Mouse (Mus musculus) hindbrain, embryonic 10.5 days (tissue): ENCODE data around the gene Man2a2. TPM values are rescaled to one million over a fixed set of nuclear protein-coding genes. Genes with fewer than 3 reads are reported as not detected.

Source experiments
- DNase-seq: peaks from one replicate; pipeline ENCODE4 v3.0.0-alpha.2; 2017; ENCODE audit warnings: low spot score
- H3K27ac ChIP-seq: fragments of 300-500 bp; sonication (generic); 2 replicates; pipeline ENCODE4 v1.5.1; 2016; ENCODE audit warnings: mild to moderate bottlenecking, moderate library complexity
- H3K27me3 ChIP-seq: fragments of 300-500 bp; sonication (generic); 2 replicates; pipeline ENCODE4 v1.6.1; 2016; ENCODE audit warnings: mild to moderate bottlenecking; ENCODE audit not compliant: poor library complexity, insufficient read depth, severe bottlenecking
- H3K36me3 ChIP-seq: fragments of 300-500 bp; sonication (generic); 2 replicates; pipeline ENCODE4 v1.6.1; 2016; ENCODE audit warnings: mild to moderate bottlenecking, moderate library complexity
- H3K4me1 ChIP-seq: fragments of 300-500 bp; sonication (generic); replicated peaks from 2 replicates; pipeline ENCODE4 v1.6.1; 2016; ENCODE audit warnings: mild to moderate bottlenecking
- H3K4me3 ChIP-seq: fragments of 300-500 bp; sonication (generic); 2 replicates; pipeline ENCODE4 v1.5.1; 2016; ENCODE audit warnings: mild to moderate bottlenecking, moderate library complexity
- H3K9me3 ChIP-seq: fragments of 300-500 bp; sonication (generic); 2 replicates; pipeline ENCODE4 v1.6.1; 2016; ENCODE audit warnings: mild to moderate bottlenecking, moderate library complexity
- WGBS: fragments of 180-500 bp; shearing (Covaris S2); methylation state at CpG from one replicate; pipeline ENCODE4 v1.1.7; 2016; 5-methylcytosine and 5-hydroxymethylcytosine counted together
- polyA plus RNA-seq: library from polyadenylated mRNA; unstranded; fragments of >200 nt; fragmentation: Nextera tagmentation; extraction: Ambion mirVana; gene quantifications from 2 replicates; pipeline ENCODE4 v1.2.1, GENCODE M21; 2016

Man2a2 gene
- polyA plus RNA-seq, 1 experiment from 2014 or later = 17.7 TPM

- Histone ChIP-seq H3K27ac (no peak overlapping the region), H3K36me3 (no peaks in the 10 kb centered on the region), H3K9me3 (no peaks in the 10 kb centered on the region), H3K27me3 (peaks cover 5% of the 10 kb centered on the region; the same call in 1 of the 2 replicates), H3K4me1 (peaks cover 30% of the 10 kb centered on the region), H3K4me3 (no peak overlapping the region)
- no peak for DNase-seq
- WGBS = 86% methylated on average over 12 of the region's 12 CpGs
Measured at GRCm38 (mm10) chr7:80373850-80374249, 2.7 kb upstream of the Man2a2 start.

DNA sequence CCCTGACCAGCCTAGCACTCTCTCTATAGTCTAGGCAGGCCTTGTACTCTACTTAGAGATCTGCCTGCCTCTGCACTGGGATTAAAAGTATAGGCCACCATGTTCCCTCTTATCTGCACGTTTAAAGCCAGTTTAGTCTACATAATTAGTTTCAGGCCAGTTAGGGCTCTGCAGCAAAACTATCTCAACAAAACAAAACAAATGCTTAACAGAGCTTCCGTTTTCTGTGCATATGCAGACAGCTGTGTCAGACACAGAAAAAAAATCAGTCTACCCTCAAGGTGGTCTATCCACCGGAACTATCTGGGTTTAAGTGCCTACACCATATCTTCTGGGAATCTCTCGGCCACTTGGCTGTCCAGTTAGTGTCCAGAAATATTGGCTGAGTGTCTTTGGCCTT, 2.2 kb upstream of the Man2a2 start:
- Histone ChIP-seq H3K4me1 (peaks cover 30% of the 10 kb centered on the region), H3K27me3 (peaks cover 5% of the 10 kb centered on the region; the same call in 1 of the 2 replicates), H3K9me3 (no peaks in the 10 kb centered on the region), H3K36me3 (peaks cover 4% of the 10 kb centered on the region), H3K4me3 (no peak overlapping the region), H3K27ac (no peak overlapping the region)
- 86% methylated on average over 4 of the region's 4 CpGs for WGBS
- DNase-seq = no peak

GRCm38 (mm10) chr7:80372667-80373066, 1.5 kb upstream of the Man2a2 start:
- DNase-seq = no peak
- Histone ChIP-seq H3K9me3 (no peaks in the 10 kb centered on the region), H3K36me3 (peaks cover 10% of the 10 kb centered on the region), H3K27me3 (peaks cover 5% of the 10 kb centered on the region; the same call in 1 of the 2 replicates), H3K4me3 (no peak overlapping the region), H3K4me1 (peaks cover 30% of the 10 kb centered on the region), H3K27ac (no peak overlapping the region)
- WGBS = 55% methylated on average over 2 of the region's 2 CpGs

DNA sequence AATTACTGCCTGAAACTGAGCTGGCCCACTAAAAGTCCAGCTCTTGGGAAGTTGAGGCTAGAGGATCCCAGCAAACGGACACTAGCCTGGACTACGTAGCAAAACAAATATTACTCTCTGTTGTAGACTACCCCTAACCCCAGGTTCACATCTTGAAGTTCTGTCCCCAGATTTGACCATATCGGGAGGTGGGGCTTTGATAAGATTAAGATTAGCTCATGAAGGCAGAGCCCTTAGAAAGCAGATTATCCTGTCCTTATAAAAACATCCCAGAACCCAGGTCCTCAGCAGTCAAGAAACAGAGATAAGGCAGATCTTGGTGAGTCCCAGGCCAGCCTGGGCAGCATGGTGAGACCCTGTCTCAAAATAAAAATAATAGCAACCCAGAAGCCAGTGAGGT, 991 bp upstream of the Man2a2 start:
- Histone ChIP-seq H3K27me3 (peaks cover 5% of the 10 kb centered on the region; the same call in 1 of the 2 replicates), H3K4me1 (peaks cover 30% of the 10 kb centered on the region), H3K9me3 (no peaks in the 10 kb centered on the region), H3K4me3 (no peak overlapping the region), H3K27ac (no peak overlapping the region), H3K36me3 (peaks cover 15% of the 10 kb centered on the region)
- no peak for DNase-seq
- WGBS = 83% methylated on average over 3 of the region's 3 CpGs

- peaks cover 5% of the 10 kb centered on the region; the same call in 1 of the 2 replicates for H3K27me3 ChIP-seq
- DNase-seq = no peak
- H3K36me3 ChIP-seq = peaks cover 31% of the 10 kb centered on the region
- peaks cover 24% of the 10 kb centered on the region for H3K4me1 ChIP-seq
- WGBS = 0% methylated on average over 31 of the region's 31 CpGs
- no peaks in the 10 kb centered on the region for H3K9me3 ChIP-seq
- H3K4me3 ChIP-seq = peak overlapping the region; percentile 94
- peak overlapping the region; percentile 95 for H3K27ac ChIP-seq
Measured at GRCm38 (mm10) chr7:80370649-80371040, 530 bp downstream of the Man2a2 start.

- Histone ChIP-seq H3K9me3 (no peaks in the 10 kb centered on the region), H3K27ac (peak overlapping the region; percentile 95), H3K4me1 (peaks cover 19% of the 10 kb centered on the region), H3K36me3 (peaks cover 33% of the 10 kb centered on the region), H3K4me3 (peak overlapping the region; percentile 94), H3K27me3 (peaks cover 5% of the 10 kb centered on the region; the same call in 1 of the 2 replicates)
- WGBS = 57% methylated on average over 4 of the region's 4 CpGs
- no peak for DNase-seq
Measured at GRCm38 (mm10) chr7:80369967-80370431, 1.2 kb downstream of the Man2a2 start.

GRCm38 (mm10) chr7:80369461-80369860, 1.7 kb downstream of the Man2a2 start:
- peak overlapping the region; percentile 94 for H3K4me3 ChIP-seq
- H3K27me3 ChIP-seq = peaks cover 5% of the 10 kb centered on the region; the same call in 1 of the 2 replicates
- H3K27ac ChIP-seq = no peak overlapping the region
- H3K9me3 ChIP-seq = no peaks in the 10 kb centered on the region
- peaks cover 38% of the 10 kb centered on the region for H3K36me3 ChIP-seq
- DNase-seq = no peak
- WGBS = 72% methylated on average over 5 of the region's 5 CpGs
- H3K4me1 ChIP-seq = peaks cover 19% of the 10 kb centered on the region

DNA sequence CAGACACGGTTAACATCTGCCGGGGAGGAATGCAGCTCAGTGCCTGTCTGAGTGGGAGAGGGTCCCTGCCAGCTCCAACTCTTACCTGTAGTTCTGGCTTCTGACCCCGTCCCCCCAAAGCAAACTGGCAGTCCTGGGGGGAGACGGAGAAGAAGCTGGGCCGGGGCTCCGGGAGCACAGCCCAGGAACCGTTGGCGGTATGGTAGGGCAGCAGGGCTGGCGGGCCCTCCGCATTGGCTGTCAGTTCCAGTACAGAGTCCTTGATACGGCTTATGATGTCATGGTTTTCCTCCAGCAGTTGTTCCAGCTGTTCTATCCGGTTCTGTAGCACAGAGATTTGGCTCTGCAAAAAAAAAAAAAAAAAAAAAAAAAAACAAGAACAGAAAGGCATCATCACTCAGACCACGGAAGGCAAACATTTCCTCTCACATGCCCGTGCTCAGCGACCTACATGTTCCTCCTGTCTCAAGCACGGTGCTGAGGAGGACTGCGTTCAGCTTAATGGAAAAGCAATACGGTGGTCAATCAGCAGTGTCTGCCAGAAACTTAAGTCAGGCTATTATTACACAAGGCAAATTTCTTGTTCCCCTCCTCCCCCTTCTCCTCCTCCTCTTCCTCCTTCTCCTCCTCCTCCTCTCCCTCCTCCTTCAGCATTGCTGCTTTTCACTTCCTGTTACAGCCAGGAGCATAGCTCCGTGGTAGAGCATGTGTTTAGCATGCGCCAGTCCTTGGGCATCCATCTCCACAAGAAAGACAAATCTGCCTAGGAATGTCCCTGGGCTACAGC, 2.3 kb downstream of the Man2a2 start:
- no peak for DNase-seq
- WGBS = 84% methylated on average over 20 of the region's 20 CpGs
- H3K4me1 ChIP-seq = peaks cover 19% of the 10 kb centered on the region
- H3K27ac ChIP-seq = no peak overlapping the region
- 0 out of 2 replicates have a peak overlapping the region, but pooled peaks have one; percentile 94 for H3K4me3 ChIP-seq
- H3K36me3 ChIP-seq = peaks cover 44% of the 10 kb centered on the region
- peaks cover 5% of the 10 kb centered on the region; the same call in 1 of the 2 replicates for H3K27me3 ChIP-seq
- no peaks in the 10 kb centered on the region for H3K9me3 ChIP-seq

GRCm38 (mm10) chr7:80368009-80368408, 3.2 kb downstream of the Man2a2 start:
- DNase-seq = no peak
- Histone ChIP-seq H3K4me1 (peaks cover 19% of the 10 kb centered on the region), H3K36me3 (peaks cover 53% of the 10 kb centered on the region), H3K27ac (no peak overlapping the region), H3K27me3 (no peaks in the 10 kb centered on the region; the same call in 1 of the 2 replicates), H3K9me3 (no peaks in the 10 kb centered on the region), H3K4me3 (no peak overlapping the region)
- 87% methylated on average over 9 of the region's 9 CpGs for WGBS

DNA sequence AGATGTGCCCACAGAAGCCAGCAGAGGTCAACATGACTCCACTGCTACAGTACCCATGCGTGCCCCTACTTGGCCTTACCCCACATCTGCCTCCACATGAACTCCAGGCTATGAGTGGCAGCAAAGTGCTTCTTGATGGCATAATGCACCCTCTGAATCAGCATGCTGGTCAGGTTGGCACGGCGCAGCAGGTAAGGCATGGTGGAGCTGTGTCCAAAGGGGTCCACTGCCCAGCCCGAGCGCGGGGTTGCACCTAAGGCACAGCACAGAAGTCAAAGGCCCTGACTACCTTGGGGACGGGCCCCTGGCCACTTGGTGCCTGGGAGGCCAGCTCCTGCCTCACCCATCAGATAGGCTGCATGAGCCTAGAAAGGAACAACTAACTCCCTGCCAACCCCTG, 3.9 kb downstream of the Man2a2 start:
- Histone ChIP-seq H3K4me1 (peaks cover 19% of the 10 kb centered on the region), H3K27ac (no peak overlapping the region), H3K36me3 (peaks cover 60% of the 10 kb centered on the region), H3K27me3 (no peaks in the 10 kb centered on the region; the same call in 1 of the 2 replicates), H3K4me3 (no peak overlapping the region), H3K9me3 (no peaks in the 10 kb centered on the region)
- no peak for DNase-seq
- WGBS = 96% methylated on average over 7 of the region's 7 CpGs

GRCm38 (mm10) chr7:80365759-80366158, 5.4 kb downstream of the Man2a2 start:
- H3K27ac ChIP-seq = no peak overlapping the region
- no peak overlapping the region for H3K4me3 ChIP-seq
- peaks cover 19% of the 10 kb centered on the region for H3K4me1 ChIP-seq
- H3K9me3 ChIP-seq = no peaks in the 10 kb centered on the region
- DNase-seq = no peak
- 90% methylated on average over 2 of the region's 2 CpGs for WGBS
- peaks cover 75% of the 10 kb centered on the region for H3K36me3 ChIP-seq
- H3K27me3 ChIP-seq = no peaks in the 10 kb centered on the region

GRCm38 (mm10) chr7:80360435-80360834, 10.7 kb downstream of the Man2a2 start:
- no peak overlapping the region for H3K4me3 ChIP-seq
- H3K4me1 ChIP-seq = peaks cover 21% of the 10 kb centered on the region
- peaks cover 95% of the 10 kb centered on the region for H3K36me3 ChIP-seq
- no peaks in the 10 kb centered on the region for H3K27me3 ChIP-seq
- DNase-seq = no peak
- H3K27ac ChIP-seq = no peak overlapping the region
- no peaks in the 10 kb centered on the region for H3K9me3 ChIP-seq
- 81% methylated on average over 3 of the region's 3 CpGs for WGBS

DNA sequence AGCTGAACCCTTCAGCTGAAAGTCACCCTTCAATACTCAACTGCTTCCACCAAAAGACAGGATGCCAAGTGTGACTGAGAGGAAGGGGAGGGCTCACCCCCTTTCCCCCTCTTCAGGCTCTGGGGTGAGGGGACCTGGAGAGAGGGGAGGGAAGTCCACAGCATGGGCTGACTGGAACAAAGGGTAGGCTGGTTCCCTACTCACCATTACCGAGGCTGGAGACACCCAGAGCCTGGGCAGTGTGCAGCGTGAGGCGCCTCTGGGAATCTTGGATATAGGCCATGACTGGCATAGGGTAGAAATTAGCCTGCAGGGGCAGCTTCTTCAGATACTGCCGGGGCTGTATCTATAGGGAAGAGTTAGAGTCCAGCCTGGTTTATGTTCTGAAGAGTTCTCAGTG, 13.1 kb downstream of the Man2a2 start:
- Histone ChIP-seq H3K9me3 (no peaks in the 10 kb centered on the region), H3K27ac (no peak overlapping the region), H3K36me3 (peaks cover 93% of the 10 kb centered on the region)

More for the DNA sequence above, 13.1 kb downstream of the Man2a2 start:
- Histone ChIP-seq H3K27me3 (no peaks in the 10 kb centered on the region), H3K4me3 (no peak overlapping the region), H3K4me1 (peaks cover 21% of the 10 kb centered on the region)
- no peak for DNase-seq
- 71% methylated on average over 4 of the region's 4 CpGs for WGBS
